ENCODE assay signal across 13 mouse cellular contexts in genomic region chr1:192559341-192559740, GRCm38 (mm10).
"Had no signal": no experiment of that assay in that cellular context is flagged by ENCODE, and none has a peak within 500 bp of the region (broad histone marks: within the 10 kb centered on the region; RNA-seq: fewer than 3 reads in every experiment).

No protein-coding gene starts in this region.

- H3K9me3 ChIP-seq: intestine, embryonic 15.5 days; limb, embryonic 10.5 days; midbrain, embryonic 13.5 days; neural tube, embryonic 15.5 days had no signal

- H3K4me3 ChIP-seq: intestine, embryonic 15.5 days; left cerebral cortex, adult 2 months; limb, embryonic 10.5 days; midbrain, embryonic 13.5 days; neural tube, embryonic 15.5 days had no signal

- DNase-seq: lung, adult 2 months; lung, postnatal 36 days; right cerebral cortex, adult 18-20 months; right cerebral cortex, postnatal 25 days; thymus, postnatal 4 days had no signal

- H3K9ac ChIP-seq: intestine, embryonic 15.5 days; liver, embryonic 14.5 days; midbrain, embryonic 13.5 days; neural tube, embryonic 15.5 days had no signal

- H3K36me3 ChIP-seq: intestine, embryonic 15.5 days; limb, embryonic 10.5 days; midbrain, embryonic 13.5 days; neural tube, embryonic 15.5 days had no signal

- ATAC-seq: intestine, embryonic 15.5 days; lung, postnatal 0 days; midbrain, embryonic 13.5 days had no signal

- H3K27ac ChIP-seq: hindbrain, postnatal 0 days; intestine, embryonic 15.5 days; limb, embryonic 10.5 days; liver, embryonic 14.5 days; neural tube, embryonic 15.5 days had no signal

- H3K4me1 ChIP-seq: intestine, embryonic 15.5 days; limb, embryonic 10.5 days; neural tube, embryonic 15.5 days had no signal

- H3K4me2 ChIP-seq: intestine, embryonic 15.5 days; midbrain, embryonic 13.5 days; neural tube, embryonic 15.5 days had no signal

- H3K27me3 ChIP-seq: intestine, embryonic 15.5 days; midbrain, embryonic 13.5 days; neural tube, embryonic 15.5 days had no signal
